Mouse (Mus musculus): ENCODE data around the gene Xylt1.

GRCm38 (mm10) chr7:117442639-117443038 is 61.9 kb downstream of the Xylt1 start:
- TF ChIP-seq CTCF (IDR thresholded peaks at IDR 0.05; ENCODE audit: insufficient read depth, low read length) (no peak), POLR2A (IDR thresholded peaks at IDR 0.05; ENCODE audit: borderline replicate concordance, extremely low read depth, low read depth, low read length) (no peak)
